Mouse (Mus musculus): Measurements from ENCODE around the gene Arnt2. TPM values are rescaled to one million over a fixed set of nuclear protein-coding genes. Genes with fewer than 3 reads are reported as not detected.

Gene Arnt2
- polyA plus RNA-seq, 1 experiment from 2014 or later: 83.8 TPM

GRCm38 (mm10) chr7:84300261-84300660 lies 109.7 kb downstream of the Arnt2 start:
- H3K4me1 ChIP-seq (ENCODE audit: control insufficient read depth, insufficient read depth, low read length): no peaks in the 10 kb centered on the region
- 85% methylated on average over 1 of the region's 1 CpGs for WGBS
- no peak for ATAC-seq (ENCODE audit: low read depth)
- no peak overlapping the region for H3K4me3 ChIP-seq (ENCODE audit: low read depth, low read length)
- H3K27me3 ChIP-seq (ENCODE audit: control insufficient read depth, insufficient read depth, low read length): no peaks in the 10 kb centered on the region
- H3K4me2 ChIP-seq (ENCODE audit: low read depth, low read length): no peak overlapping the region
- H3K27ac ChIP-seq (ENCODE audit: low read depth, low read length): no peak overlapping the region
- H3K9ac ChIP-seq (replicated peaks; ENCODE audit: low read depth, low read length): no peak overlapping the region
- peaks cover 7% of the 10 kb centered on the region for H3K36me3 ChIP-seq (ENCODE audit: control insufficient read depth, insufficient read depth, low read length)
- H3K9me3 ChIP-seq (ENCODE audit: control insufficient read depth, low read length): no peaks in the 10 kb centered on the region

GRCm38 (mm10) chr7:84299601-84300000 lies 110.4 kb downstream of the Arnt2 start:
- H3K9me3 ChIP-seq (ENCODE audit: control insufficient read depth, low read length): no peaks in the 10 kb centered on the region
- H3K4me3 ChIP-seq (ENCODE audit: low read depth, low read length): no peak overlapping the region
- H3K4me1 ChIP-seq (ENCODE audit: control insufficient read depth, insufficient read depth, low read length): no peaks in the 10 kb centered on the region
- no peak for ATAC-seq (ENCODE audit: low read depth)
- no peak overlapping the region for H3K4me2 ChIP-seq (ENCODE audit: low read depth, low read length)
- peaks cover under 1% of the 10 kb centered on the region; the same call in 1 of the 2 replicates for H3K36me3 ChIP-seq (ENCODE audit: control insufficient read depth, insufficient read depth, low read length)
- H3K27me3 ChIP-seq (ENCODE audit: control insufficient read depth, insufficient read depth, low read length): no peaks in the 10 kb centered on the region
- no peak overlapping the region for H3K27ac ChIP-seq (ENCODE audit: low read depth, low read length)
- 96% methylated on average over 4 of the region's 4 CpGs for WGBS
- no peak overlapping the region for H3K9ac ChIP-seq (replicated peaks; ENCODE audit: low read depth, low read length)

- Histone ChIP-seq H3K27ac (ENCODE audit: low read depth, low read length) (no peak overlapping the region), H3K4me1 (ENCODE audit: control insufficient read depth, insufficient read depth, low read length) (no peaks in the 10 kb centered on the region), H3K9me3 (ENCODE audit: control insufficient read depth, low read length) (no peaks in the 10 kb centered on the region), H3K27me3 (ENCODE audit: control insufficient read depth, insufficient read depth, low read length) (no peaks in the 10 kb centered on the region), H3K36me3 (ENCODE audit: control insufficient read depth, insufficient read depth, low read length) (peaks cover 7% of the 10 kb centered on the region; the same call in 1 of the 2 replicates), H3K9ac (replicated peaks; ENCODE audit: low read depth, low read length) (no peak overlapping the region), H3K4me3 (ENCODE audit: low read depth, low read length) (no peak overlapping the region), H3K4me2 (ENCODE audit: low read depth, low read length) (no peak overlapping the region)
- WGBS: 91% methylated on average over 7 of the region's 7 CpGs
- no peak for ATAC-seq (ENCODE audit: low read depth)
Observed at GRCm38 (mm10) chr7:84293054-84293453, 116.9 kb downstream of the Arnt2 start.

- Histone ChIP-seq H3K9ac (replicated peaks; ENCODE audit: low read depth, low read length) (no peak overlapping the region), H3K27ac (ENCODE audit: low read depth, low read length) (no peak overlapping the region), H3K4me3 (ENCODE audit: low read depth, low read length) (no peak overlapping the region), H3K4me2 (ENCODE audit: low read depth, low read length) (no peak overlapping the region), H3K36me3 (ENCODE audit: control insufficient read depth, insufficient read depth, low read length) (peaks cover 10% of the 10 kb centered on the region; the same call in 1 of the 2 replicates), H3K4me1 (ENCODE audit: control insufficient read depth, insufficient read depth, low read length) (no peaks in the 10 kb centered on the region), H3K9me3 (ENCODE audit: control insufficient read depth, low read length) (no peaks in the 10 kb centered on the region), H3K27me3 (ENCODE audit: control insufficient read depth, insufficient read depth, low read length) (no peaks in the 10 kb centered on the region)
- 82% methylated on average over 2 of the region's 2 CpGs for WGBS
- no peak for ATAC-seq (ENCODE audit: low read depth)
Observed at GRCm38 (mm10) chr7:84287226-84287587, 122.8 kb downstream of the Arnt2 start.

- 76% methylated on average over 8 of the region's 8 CpGs for WGBS
- Histone ChIP-seq H3K27ac (ENCODE audit: low read depth, low read length) (no peak overlapping the region), H3K27me3 (ENCODE audit: control insufficient read depth, insufficient read depth, low read length) (no peaks in the 10 kb centered on the region), H3K9me3 (ENCODE audit: control insufficient read depth, low read length) (no peaks in the 10 kb centered on the region), H3K4me3 (ENCODE audit: low read depth, low read length) (no peak overlapping the region), H3K9ac (replicated peaks; ENCODE audit: low read depth, low read length) (no peak overlapping the region), H3K4me2 (ENCODE audit: low read depth, low read length) (no peak overlapping the region), H3K36me3 (ENCODE audit: control insufficient read depth, insufficient read depth, low read length) (peaks cover 12% of the 10 kb centered on the region; the same call in 1 of the 2 replicates), H3K4me1 (ENCODE audit: control insufficient read depth, insufficient read depth, low read length) (no peaks in the 10 kb centered on the region)
- ATAC-seq (ENCODE audit: low read depth): no peak
Observed at GRCm38 (mm10) chr7:84286526-84287225, 123.3 kb downstream of the Arnt2 start.

- Histone ChIP-seq H3K4me3 (ENCODE audit: low read depth, low read length) (no peak overlapping the region), H3K36me3 (ENCODE audit: control insufficient read depth, insufficient read depth, low read length) (peaks cover 13% of the 10 kb centered on the region; the same call in 1 of the 2 replicates), H3K4me1 (ENCODE audit: control insufficient read depth, insufficient read depth, low read length) (no peaks in the 10 kb centered on the region), H3K4me2 (ENCODE audit: low read depth, low read length) (no peak overlapping the region), H3K27me3 (ENCODE audit: control insufficient read depth, insufficient read depth, low read length) (no peaks in the 10 kb centered on the region), H3K27ac (ENCODE audit: low read depth, low read length) (no peak overlapping the region), H3K9ac (replicated peaks; ENCODE audit: low read depth, low read length) (no peak overlapping the region), H3K9me3 (ENCODE audit: control insufficient read depth, low read length) (no peaks in the 10 kb centered on the region)
- 88% methylated on average over 7 of the region's 7 CpGs for WGBS
- ATAC-seq (ENCODE audit: low read depth): no peak
Observed at GRCm38 (mm10) chr7:84285790-84286189, 124.2 kb downstream of the Arnt2 start.

- no peak overlapping the region for H3K9ac ChIP-seq (replicated peaks; ENCODE audit: low read depth, low read length)
- H3K27me3 ChIP-seq (ENCODE audit: control insufficient read depth, insufficient read depth, low read length): no peaks in the 10 kb centered on the region
- ATAC-seq (ENCODE audit: low read depth): no peak
- H3K36me3 ChIP-seq (ENCODE audit: control insufficient read depth, insufficient read depth, low read length): peaks cover 13% of the 10 kb centered on the region; the same call in 1 of the 2 replicates
- no peak overlapping the region for H3K27ac ChIP-seq (ENCODE audit: low read depth, low read length)
- no peak overlapping the region for H3K4me2 ChIP-seq (ENCODE audit: low read depth, low read length)
- no peak overlapping the region for H3K4me3 ChIP-seq (ENCODE audit: low read depth, low read length)
- no peaks in the 10 kb centered on the region for H3K9me3 ChIP-seq (ENCODE audit: control insufficient read depth, low read length)
- H3K4me1 ChIP-seq (ENCODE audit: control insufficient read depth, insufficient read depth, low read length): no peaks in the 10 kb centered on the region
- 81% methylated on average over 3 of the region's 3 CpGs for WGBS
Observed at GRCm38 (mm10) chr7:84284974-84285373, 125.0 kb downstream of the Arnt2 start.

- Histone ChIP-seq H3K27me3 (ENCODE audit: control insufficient read depth, insufficient read depth, low read length) (no peaks in the 10 kb centered on the region), H3K36me3 (ENCODE audit: control insufficient read depth, insufficient read depth, low read length) (peaks cover 13% of the 10 kb centered on the region; the same call in 1 of the 2 replicates), H3K4me3 (ENCODE audit: low read depth, low read length) (no peak overlapping the region), H3K9ac (replicated peaks; ENCODE audit: low read depth, low read length) (no peak overlapping the region), H3K4me1 (ENCODE audit: control insufficient read depth, insufficient read depth, low read length) (no peaks in the 10 kb centered on the region), H3K4me2 (ENCODE audit: low read depth, low read length) (no peak overlapping the region), H3K9me3 (ENCODE audit: control insufficient read depth, low read length) (no peaks in the 10 kb centered on the region), H3K27ac (ENCODE audit: low read depth, low read length) (no peak overlapping the region)
- ATAC-seq (ENCODE audit: low read depth): no peak
- 90% methylated on average over 4 of the region's 4 CpGs for WGBS
Observed at GRCm38 (mm10) chr7:84282231-84282630, 127.7 kb downstream of the Arnt2 start.

GRCm38 (mm10) chr7:84279231-84279630 lies 130.7 kb downstream of the Arnt2 start:
- Histone ChIP-seq H3K9ac (replicated peaks; ENCODE audit: low read depth, low read length) (no peak overlapping the region), H3K4me1 (ENCODE audit: control insufficient read depth, insufficient read depth, low read length) (no peaks in the 10 kb centered on the region), H3K9me3 (ENCODE audit: control insufficient read depth, low read length) (no peaks in the 10 kb centered on the region), H3K27ac (ENCODE audit: low read depth, low read length) (no peak overlapping the region), H3K27me3 (ENCODE audit: control insufficient read depth, insufficient read depth, low read length) (no peaks in the 10 kb centered on the region), H3K4me2 (ENCODE audit: low read depth, low read length) (no peak overlapping the region), H3K36me3 (ENCODE audit: control insufficient read depth, insufficient read depth, low read length) (peaks cover 18% of the 10 kb centered on the region; the same call in 1 of the 2 replicates), H3K4me3 (ENCODE audit: low read depth, low read length) (no peak overlapping the region)
- 93% methylated on average over 1 of the region's 1 CpGs for WGBS
- no peak for ATAC-seq (ENCODE audit: low read depth)

Data from neural tube, embryonic 14.5 days (tissue).